Mouse (Mus musculus) small intestine, adult 2 months (tissue): ENCODE measurements around the gene Palm3. TPM values are rescaled to one million over a fixed set of nuclear protein-coding genes. Genes with fewer than 3 reads are reported as not detected.
A peak's percentile ranks its signal among the peaks of the same experiment; 100 is the strongest.

Source experiments
- H3K27ac ChIP-seq: fragments of 200-500 bp; 2 replicates; pipeline ENCODE4 v1.5.1; 2012; ENCODE audit warnings: low read depth, low read length, control low read depth, inconsistent platforms; ENCODE audit not compliant: insufficient read depth
- H3K27me3 ChIP-seq: fragments of 200-500 bp; 2 replicates; pipeline ENCODE4 v1.6.1; 2012; ENCODE audit warnings: mild to moderate bottlenecking, moderate library complexity, low read length, inconsistent platforms; ENCODE audit not compliant: control insufficient read depth, insufficient read depth
- H3K36me3 ChIP-seq: fragments of 200-500 bp; 2 replicates; pipeline ENCODE4 v1.6.1; 2012; ENCODE audit warnings: mild to moderate bottlenecking, low read length, control low read depth, inconsistent platforms; ENCODE audit not compliant: control insufficient read depth, insufficient read depth
- H3K4me1 ChIP-seq: fragments of 200-500 bp; 2 replicates; pipeline ENCODE4 v1.6.1; 2012; ENCODE audit warnings: low read length, inconsistent platforms, mixed read lengths; ENCODE audit not compliant: control insufficient read depth, insufficient read depth, insufficient read length
- H3K4me3 ChIP-seq: fragments of 200-500 bp; 2 replicates; pipeline ENCODE4 v1.5.1; 2012; ENCODE audit warnings: low read depth, mild to moderate bottlenecking, control low read depth, inconsistent platforms, low read length, moderate library complexity
- CTCF ChIP-seq: fragments of 200-500 bp; IDR thresholded peaks from 2 replicates; pipeline ENCODE4 v1.5.1; 2012; ENCODE audit warnings: low read depth, mild to moderate bottlenecking, control low read depth, inconsistent platforms, low read length, moderate library complexity, mixed read lengths; ENCODE audit not compliant: insufficient replicate concordance, insufficient read length; ENCODE audit errors: extremely low read depth
- POLR2A ChIP-seq: fragments of 200-500 bp; IDR thresholded peaks from 2 replicates; pipeline ENCODE4 v1.6.1; 2012; ENCODE audit warnings: low read depth, mild to moderate bottlenecking, control low read depth, inconsistent platforms, low read length, moderate library complexity
- WGBS: fragments of 180-500 bp; shearing (Covaris S2); methylation state at CpG from one replicate; pipeline ENCODE4 v1.1.7; 2018; 5-methylcytosine and 5-hydroxymethylcytosine counted together
- polyA plus RNA-seq: library from polyadenylated mRNA; depleted of rRNA; stranded (reverse); fragments of >200 nt; gene quantifications from 2 replicates; pipeline ENCODE4 v1.2.3, GENCODE M21; 2012

Gene Palm3
- polyA plus RNA-seq, 1 experiment = 0.15 TPM

- no peak overlapping the region for H3K27ac ChIP-seq
- no peak overlapping the region for H3K4me3 ChIP-seq
- WGBS = 24% methylated on average over 10 of the region's 10 CpGs
- H3K36me3 ChIP-seq = no peaks in the 10 kb centered on the region
- TF ChIP-seq CTCF = no peak
- TF ChIP-seq POLR2A = no peak
- H3K27me3 ChIP-seq = peaks cover 11% of the 10 kb centered on the region; the same call in 1 of the 2 replicates
- H3K4me1 ChIP-seq = peaks cover 5% of the 10 kb centered on the region
Measured at GRCm38 (mm10) chr8:84027449-84027848, 6.2 kb downstream of the Palm3 start.

- no peak overlapping the region for H3K27ac ChIP-seq
- no peaks in the 10 kb centered on the region; the same call in 1 of the 2 replicates for H3K4me1 ChIP-seq
- no peak overlapping the region for H3K4me3 ChIP-seq
- 81% methylated on average over 5 of the region's 5 CpGs for WGBS
- TF ChIP-seq CTCF (no peak), POLR2A (no peak)
- H3K27me3 ChIP-seq = peaks cover 11% of the 10 kb centered on the region; the same call in 1 of the 2 replicates
- no peaks in the 10 kb centered on the region for H3K36me3 ChIP-seq
Measured at GRCm38 (mm10) chr8:84029272-84029671, 8.0 kb downstream of the Palm3 start.

GRCm38 (mm10) chr8:84032777-84033176 lies 11.5 kb downstream of the Palm3 start:
- no peaks in the 10 kb centered on the region for H3K27me3 ChIP-seq
- TF ChIP-seq POLR2A (no peak), CTCF (no peak)
- no peaks in the 10 kb centered on the region for H3K4me1 ChIP-seq
- H3K36me3 ChIP-seq = no peaks in the 10 kb centered on the region
- 63% methylated on average over 4 of the region's 4 CpGs for WGBS
- H3K4me3 ChIP-seq = no peak overlapping the region
- H3K27ac ChIP-seq = no peak overlapping the region

- Histone ChIP-seq H3K4me3 (no peak overlapping the region), H3K36me3 (no peaks in the 10 kb centered on the region), H3K4me1 (peaks cover 3% of the 10 kb centered on the region), H3K27me3 (0 out of 2 replicates have a peak, but pooled peaks cover 4% of the 10 kb centered on the region), H3K27ac (no peak overlapping the region)
- 60% methylated on average over 5 of the region's 5 CpGs for WGBS
- TF ChIP-seq POLR2A = no peak
- TF ChIP-seq CTCF = no peak
Measured at GRCm38 (mm10) chr8:84038015-84038414, 16.7 kb downstream of the Palm3 start.

- peaks cover 10% of the 10 kb centered on the region; the same call in 1 of the 2 replicates for H3K27me3 ChIP-seq
Measured at GRCm38 (mm10) chr8:84039050-84039449, 17.8 kb downstream of the Palm3 start.

GRCm38 (mm10) chr8:84042066-84042947 lies 21.0 kb downstream of the Palm3 start, which contains the start of gene Il27ra:
Gene Il27ra, minus strand, starts transcription at chr8:84042589.
- Histone ChIP-seq H3K4me1 (peaks cover 3% of the 10 kb centered on the region), H3K36me3 (no peaks in the 10 kb centered on the region), H3K4me3 (peak within 1 kb of the TSS; percentile 57), H3K27me3 (peaks cover 17% of the 10 kb centered on the region; the same call in 1 of the 2 replicates), H3K27ac (peak within 1 kb of the TSS; percentile 38; the same call in 1 of the 2 replicates)
- WGBS = 8% methylated on average over 40 of the region's 40 CpGs
- TF ChIP-seq CTCF (peak; percentile 65; the same call in 1 of the 2 replicates), POLR2A (no peak)

More at GRCm38 (mm10) chr8:84039050-84039449, 17.8 kb downstream of the Palm3 start:
- WGBS = 6% methylated on average over 5 of the region's 5 CpGs
- peaks cover 3% of the 10 kb centered on the region for H3K4me1 ChIP-seq
- H3K36me3 ChIP-seq = no peaks in the 10 kb centered on the region
- H3K4me3 ChIP-seq = no peak overlapping the region
- H3K27ac ChIP-seq = no peak overlapping the region
- TF ChIP-seq CTCF (peak; percentile 89; the same call in 1 of the 2 replicates), POLR2A (no peak)

- peak overlapping the region; percentile 57 for H3K4me3 ChIP-seq
- no peaks in the 10 kb centered on the region for H3K36me3 ChIP-seq
- TF ChIP-seq POLR2A = no peak
- no peak for TF ChIP-seq CTCF
- no peak overlapping the region for H3K27ac ChIP-seq
- peaks cover 3% of the 10 kb centered on the region for H3K4me1 ChIP-seq
- peaks cover 17% of the 10 kb centered on the region; the same call in 1 of the 2 replicates for H3K27me3 ChIP-seq
- WGBS = 61% methylated on average over 12 of the region's 12 CpGs
Measured at GRCm38 (mm10) chr8:84042948-84043342, 21.7 kb downstream of the Palm3 start.
